Mouse (Mus musculus) kidney, adult 9 months (tissue): ENCODE results near the gene Gm49337.

Experiments used
- DNase-seq: peaks from one replicate; pipeline ENCODE4 v3.0.0; 2022

The Gm49337 gene

GRCm38 (mm10) chr4:116173072-116173471 lies at the start of gene Gm49337, which contains the start of gene 1700042G07Rik:
Gene Gm49337, plus strand, starts transcription at chr4:116173384.
Gene 1700042G07Rik, plus strand, starts transcription at chr4:116173372.
- no peak for DNase-seq

- peak; percentile 81 for DNase-seq
These were observed 49.3 kb upstream of the Gm49337 start, which contains the start of the genes Rad54l and Pomgnt1 for GRCm38 (mm10) chr4:116123602-116124519. Gene Rad54l, minus strand, starts transcription at chr4:116123690. Gene Pomgnt1, plus strand, starts transcription at chr4:116123840.

GRCm38 (mm10) chr4:116125803-116126386 lies 47.3 kb upstream of the Gm49337 start:
- no peak for DNase-seq

GRCm38 (mm10) chr4:116127956-116128355 lies 45.2 kb upstream of the Gm49337 start:
- no peak for DNase-seq

- no peak for DNase-seq
These were observed 40.1 kb upstream of the Gm49337 start for GRCm38 (mm10) chr4:116133126-116133525.

GRCm38 (mm10) chr4:116134990-116135389 lies 38.2 kb upstream of the Gm49337 start:
- peak; percentile 40 for DNase-seq

- DNase-seq = no peak
These were observed 35.7 kb upstream of the Gm49337 start for GRCm38 (mm10) chr4:116137421-116137996.

GRCm38 (mm10) chr4:116140801-116141574 lies 32.2 kb upstream of the Gm49337 start:
- no peak for DNase-seq

- no peak for DNase-seq
These were observed 31.4 kb upstream of the Gm49337 start for GRCm38 (mm10) chr4:116141736-116142135.

- peak; percentile 41 for DNase-seq
These were observed 30.9 kb upstream of the Gm49337 start for GRCm38 (mm10) chr4:116142269-116142668.

GRCm38 (mm10) chr4:116143317-116143811 lies 29.8 kb upstream of the Gm49337 start:
- DNase-seq = peak; percentile 60

GRCm38 (mm10) chr4:116143891-116144717 lies 29.1 kb upstream of the Gm49337 start:
- peak; percentile 58 for DNase-seq

- no peak for DNase-seq
These were observed 23.4 kb upstream of the Gm49337 start for GRCm38 (mm10) chr4:116149812-116150155.

- DNase-seq = peak; percentile 54
These were observed 22.9 kb upstream of the Gm49337 start for GRCm38 (mm10) chr4:116150156-116150861.

- DNase-seq = no peak
These were observed 22.3 kb upstream of the Gm49337 start for GRCm38 (mm10) chr4:116150862-116151221.

GRCm38 (mm10) chr4:116151238-116151637 lies 21.9 kb upstream of the Gm49337 start, which contains the start of gene Lurap1:
Gene Lurap1, minus strand, starts transcription at chr4:116151338.
- no peak for DNase-seq

GRCm38 (mm10) chr4:116152702-116153101 lies 20.5 kb upstream of the Gm49337 start:
- no peak for DNase-seq

- peak; percentile 61 for DNase-seq
These were observed 15.3 kb upstream of the Gm49337 start for GRCm38 (mm10) chr4:116157882-116158281.

- DNase-seq = no peak
These were observed 13.3 kb upstream of the Gm49337 start for GRCm38 (mm10) chr4:116159912-116160311.

GRCm38 (mm10) chr4:116160769-116161168 lies 12.4 kb upstream of the Gm49337 start:
- DNase-seq = no peak

GRCm38 (mm10) chr4:116162142-116162541 lies 11.0 kb upstream of the Gm49337 start:
- peak; percentile 60 for DNase-seq
